Mouse (Mus musculus) Muller cell, postnatal 12 days (primary cell): ENCODE measurements at regions not wholly inside any gene's neighbourhood (a gene's known extent, or its start where the extent isn't known, plus 50 kb on each side); places are given as distances from the start of the nearest gene placed in this dataset.
"Not testable (repeated sequence)": the region's sequence is repeated elsewhere in the genome, so short reads cannot be mapped to it uniquely, and the experiment has no call there.

Source experiments
- DNase-seq: peaks from one replicate; pipeline ENCODE4 v3.0.0-alpha.2; 2015; ENCODE audit errors: inconsistent ontology term

DNA sequence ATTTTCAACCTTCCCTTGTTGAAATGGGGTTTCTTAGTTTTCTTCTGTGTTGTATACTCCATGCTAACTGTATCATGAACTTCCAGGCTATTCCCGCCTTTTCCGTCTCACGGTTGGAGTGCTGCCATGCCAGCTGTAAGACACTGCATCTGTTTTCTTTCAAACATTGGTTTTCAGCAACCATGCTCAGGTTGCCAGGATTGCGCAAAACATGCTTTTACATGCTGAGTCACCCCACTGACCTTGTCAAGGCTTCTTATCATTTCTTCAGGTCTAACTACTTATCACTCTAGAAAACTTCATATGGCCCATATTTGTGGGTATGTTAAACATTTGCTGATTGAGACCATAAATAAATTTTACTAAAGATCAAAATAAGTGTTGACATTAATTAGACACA is 551.2 kb downstream of the Tlr4 start:
- DNase-seq = no peak

- DNase-seq = no peak
Observed at GRCm38 (mm10) chr4:67387834-67388233, 560.5 kb downstream of the Tlr4 start.

DNA sequence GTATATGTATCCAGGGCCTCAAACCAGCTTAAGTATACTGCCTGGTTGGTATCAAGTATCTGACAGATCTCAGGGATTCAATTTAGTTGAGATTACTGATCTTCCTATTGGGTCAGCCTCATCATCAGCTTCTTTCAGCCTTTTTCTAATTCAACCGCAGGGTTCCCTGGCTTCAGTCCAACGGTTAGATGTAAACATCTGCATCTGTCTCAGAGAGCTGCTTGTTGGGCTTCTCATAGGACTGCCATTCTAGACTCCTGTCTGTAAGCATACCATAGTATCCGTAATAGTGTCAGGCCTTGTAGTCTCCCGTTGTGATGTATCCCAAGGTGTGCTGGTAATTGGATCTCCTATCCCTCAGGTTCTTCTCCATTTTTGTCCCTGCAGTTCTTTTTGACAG is 575.6 kb downstream of the Tlr4 start:
- no peak for DNase-seq

DNA sequence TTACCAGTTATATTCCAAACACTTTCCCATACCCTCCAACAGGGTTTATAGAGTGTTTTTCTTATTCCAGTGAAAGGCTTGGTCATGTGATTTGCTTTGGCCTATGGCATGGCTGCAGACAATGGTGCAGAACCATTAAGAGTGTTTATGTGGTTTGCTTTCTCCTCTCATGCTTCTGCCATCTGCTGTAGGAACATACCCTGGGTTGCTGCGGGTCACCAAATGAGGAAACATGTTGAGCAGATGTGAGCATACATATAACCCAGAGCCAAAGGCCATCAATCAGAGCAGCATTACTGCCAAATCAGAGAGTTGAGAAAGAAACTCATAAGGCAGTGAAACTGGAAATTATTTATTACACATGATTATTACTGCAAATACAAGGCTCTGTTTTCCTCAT is 596.7 kb downstream of the Tlr4 start:
- DNase-seq = no peak

GRCm38 (mm10) chr4:67425712-67426111 is 598.3 kb downstream of the Tlr4 start:
- no peak for DNase-seq

GRCm38 (mm10) chr4:67447835-67448234 is 620.5 kb downstream of the Tlr4 start:
- DNase-seq = no peak

GRCm38 (mm10) chr4:67459871-67460270 is 632.5 kb downstream of the Tlr4 start:
- not testable (repeated sequence) for DNase-seq

GRCm38 (mm10) chr4:67473034-67473433 is 645.6 kb downstream of the Tlr4 start:
- DNase-seq = no peak

- DNase-seq = peak; percentile 42
Observed at GRCm38 (mm10) chr4:67477264-67477845, 650.0 kb downstream of the Tlr4 start.

- no peak for DNase-seq
Observed at GRCm38 (mm10) chr4:67478081-67478480, 650.7 kb downstream of the Tlr4 start.

GRCm38 (mm10) chr4:67522235-67522634 is 694.9 kb downstream of the Tlr4 start:
- no peak for DNase-seq

GRCm38 (mm10) chr4:67523158-67523557 is 695.8 kb downstream of the Tlr4 start:
- no peak for DNase-seq

GRCm38 (mm10) chr4:67529586-67529985 is 702.2 kb downstream of the Tlr4 start:
- no peak for DNase-seq

- DNase-seq = no peak
Observed at GRCm38 (mm10) chr4:67539466-67539865, 712.1 kb downstream of the Tlr4 start.

GRCm38 (mm10) chr4:67546013-67546412 is 718.6 kb downstream of the Tlr4 start:
- DNase-seq = no peak

DNA sequence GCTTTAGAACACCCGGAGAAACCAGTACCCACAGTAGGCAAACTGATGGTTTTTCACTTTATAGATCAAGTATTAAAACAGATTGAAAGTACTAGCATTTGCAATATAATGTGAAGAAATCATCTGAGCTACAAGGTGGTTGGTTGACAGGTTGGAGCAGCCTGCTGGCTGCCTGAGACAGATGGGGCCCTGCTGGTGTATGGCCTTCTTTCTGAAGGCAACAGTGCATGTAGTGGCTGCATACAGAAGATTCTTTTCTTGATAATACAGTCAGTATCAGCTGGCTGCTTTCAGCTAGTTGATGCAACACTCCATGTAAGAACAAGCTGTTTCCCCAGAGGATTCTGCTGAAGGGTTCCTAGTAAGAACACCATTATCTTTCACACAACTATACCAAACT is 720.6 kb downstream of the Tlr4 start:
- no peak for DNase-seq

- DNase-seq = no peak
Observed at GRCm38 (mm10) chr4:67553511-67553910, 726.1 kb downstream of the Tlr4 start.

DNA sequence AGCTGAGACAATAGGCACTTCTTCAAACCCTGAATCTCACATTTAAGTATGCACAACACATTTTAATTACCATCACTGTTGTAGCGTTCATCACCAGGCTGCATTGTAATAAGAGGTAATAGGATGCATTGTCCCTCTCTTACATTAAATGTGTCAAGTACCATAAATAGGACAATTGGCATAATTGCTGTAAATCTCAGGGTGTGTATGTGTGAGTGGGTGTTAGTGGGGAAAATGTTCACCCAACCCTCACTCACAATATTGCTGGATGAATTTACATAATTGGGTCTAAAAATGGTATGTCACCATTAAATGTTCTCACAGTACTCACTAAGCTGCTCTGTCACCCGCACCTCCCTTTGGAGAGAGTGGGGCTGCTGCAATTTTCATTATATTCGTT is 747.4 kb downstream of the Tlr4 start:
- DNase-seq = no peak

DNA sequence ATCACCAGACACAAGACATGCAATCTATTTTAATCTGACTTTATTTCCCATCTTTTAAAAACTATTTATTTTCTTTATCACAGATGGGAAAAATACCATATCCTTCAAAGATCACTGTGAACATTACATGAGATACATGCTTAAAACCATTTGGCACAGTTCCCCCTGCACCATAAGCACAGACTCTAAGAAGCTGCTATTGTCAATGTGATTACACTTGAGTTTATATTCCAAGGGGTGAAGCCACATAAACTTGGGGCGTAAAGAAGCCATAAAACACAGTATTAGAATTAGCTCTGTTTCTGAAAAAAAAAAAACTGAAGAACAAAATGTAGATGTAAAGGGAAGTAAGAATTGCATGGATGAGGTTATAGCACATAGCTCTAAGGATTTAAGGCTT is 762.1 kb downstream of the Tlr4 start:
- DNase-seq = no peak

DNA sequence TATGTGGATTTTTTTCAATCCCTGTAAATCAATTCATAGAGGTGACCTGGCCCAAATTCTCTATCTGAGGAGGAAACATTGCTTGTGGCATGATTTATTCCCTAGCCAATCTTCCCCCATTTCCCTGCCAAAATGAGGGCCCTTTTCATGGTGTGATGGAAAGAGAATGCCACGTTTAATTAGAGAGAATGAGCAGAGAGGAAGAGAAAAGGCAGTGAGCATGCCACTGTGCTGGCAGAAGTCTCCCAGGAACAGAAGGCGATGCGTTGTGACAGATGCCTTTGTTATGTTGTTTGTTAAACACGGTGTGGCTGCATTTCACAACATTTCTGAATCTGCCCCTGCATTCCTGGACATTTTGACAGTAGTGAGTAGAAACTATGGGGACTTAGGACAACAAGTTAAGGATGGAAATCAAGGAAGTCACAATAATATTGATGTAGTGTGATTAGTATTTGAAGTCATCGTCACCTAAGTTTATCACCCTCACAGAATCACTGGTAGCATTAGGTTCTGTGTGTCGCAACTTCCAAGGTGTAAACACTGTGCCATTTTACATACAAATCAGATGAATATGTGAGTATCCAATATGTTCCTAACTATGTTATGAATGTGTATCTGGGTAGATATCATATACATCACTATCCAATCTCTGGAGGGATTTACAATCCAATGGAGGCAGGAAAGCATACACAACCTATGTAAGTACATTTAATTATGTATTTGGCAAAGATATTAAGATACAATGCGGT is 762.8 kb downstream of the Tlr4 start:
- DNase-seq = peak; percentile 90

- no peak for DNase-seq
Observed at GRCm38 (mm10) chr4:67607166-67607565, 779.8 kb downstream of the Tlr4 start.

DNA sequence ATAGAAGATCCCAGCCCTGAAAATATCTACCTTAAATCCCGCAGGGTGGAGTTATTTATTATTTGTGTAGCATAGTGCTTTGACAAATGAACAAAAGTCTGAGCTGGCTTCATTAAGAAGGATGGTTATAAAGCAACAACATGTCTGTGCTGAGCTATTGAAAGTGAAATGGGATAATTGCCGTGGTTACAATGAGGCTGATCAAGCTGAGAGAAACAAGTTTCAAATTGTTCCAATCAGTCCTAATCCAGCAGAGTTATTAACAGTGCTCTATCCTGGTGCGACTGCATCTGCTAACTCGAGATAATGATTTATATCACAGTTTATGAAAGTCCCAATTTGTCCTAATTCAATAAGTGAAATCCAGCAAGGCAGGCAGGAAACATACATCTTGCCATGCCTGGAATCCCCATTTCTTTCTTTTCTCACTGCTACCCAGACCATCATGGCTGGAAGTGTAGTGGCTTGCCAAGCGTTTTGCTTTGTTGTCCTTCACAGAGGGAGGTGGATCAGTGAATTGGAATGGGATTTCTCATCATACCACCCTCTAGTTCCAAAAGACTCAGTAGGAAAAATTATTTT is 787.2 kb downstream of the Tlr4 start:
- DNase-seq = peak; percentile 56

DNA sequence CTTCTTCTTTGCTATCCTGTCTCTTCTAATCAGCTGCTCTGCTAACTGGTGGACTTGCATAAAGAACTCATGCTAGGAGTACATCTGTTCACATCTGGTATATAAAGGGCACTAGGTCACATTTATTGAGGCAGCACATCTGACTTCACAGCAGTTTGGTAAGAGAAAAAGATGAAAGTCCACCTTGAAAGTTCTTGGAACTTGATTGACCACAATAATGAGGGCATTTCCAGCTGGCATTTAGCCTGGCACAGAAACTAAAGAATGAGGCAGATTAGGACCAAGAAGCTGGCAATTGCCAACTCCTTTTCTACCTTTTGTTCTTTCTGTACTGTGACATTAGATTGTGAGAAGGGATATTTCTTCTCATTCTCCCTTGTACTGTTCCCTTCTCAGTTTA is 799.3 kb downstream of the Tlr4 start:
- DNase-seq = no peak
